ENCODE assay signal across 25 mouse cellular contexts in the genomic region with DNA sequence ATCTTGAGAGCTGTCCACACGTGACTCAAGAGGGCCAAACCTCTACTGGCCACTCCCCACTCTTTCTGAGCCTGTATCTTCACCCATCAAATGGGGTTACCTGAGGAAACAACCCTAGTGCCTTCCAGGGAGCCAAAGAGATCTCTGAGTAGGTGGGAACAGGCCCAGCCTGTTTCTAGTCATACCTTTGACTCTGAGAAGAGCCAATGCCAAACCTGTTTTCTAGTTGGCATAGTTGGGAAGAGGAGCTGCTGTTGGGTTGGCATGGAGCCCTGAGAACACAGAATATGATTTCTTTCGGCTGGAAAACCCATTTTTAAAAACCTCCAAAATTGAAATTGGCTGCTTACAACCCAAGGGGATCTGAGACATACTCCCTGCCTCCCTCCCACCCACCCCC.
DNase-seq lines count a peak whose midpoint lies in the region; TF ChIP-seq lines count a peak whose summit lies in the region.
"Had no signal": no experiment of that assay in that cellular context is flagged by ENCODE, and none has a peak within 500 bp of the region (broad histone marks: within the 10 kb centered on the region; RNA-seq: fewer than 3 reads in every experiment).

No protein-coding gene starts in this region.

- no peak for TF ChIP-seq POLR2A in kidney, adult 2 months (IDR thresholded peaks at IDR 0.05; ENCODE audit: low read depth, low read length)

- no peak for TF ChIP-seq CTCF in kidney, adult 2 months (conservative IDR thresholded peaks at IDR 0.05; ENCODE audit: insufficient read depth, insufficient read length, low read depth, low read length)

- no peak overlapping the region for H3K27ac ChIP-seq in kidney, adult 2 months (ENCODE audit: insufficient read depth, low read depth, low read length)
- H3K27ac ChIP-seq: embryonic facial prominence, embryonic 12.5 days; heart, embryonic 15.5 days; hindbrain, embryonic 15.5 days; intestine, embryonic 15.5 days; limb, embryonic 10.5 days; neural tube, embryonic 15.5 days had no signal

- intact Hi-C loops in gastrocnemius, postnatal 36 days (cut with DNase I) = no loop called here

- no peaks in the 10 kb centered on the region for H3K4me1 ChIP-seq in kidney, adult 2 months (ENCODE audit: control insufficient read depth, insufficient read depth, low read length)
- H3K4me1 ChIP-seq: embryonic facial prominence, embryonic 12.5 days; intestine, embryonic 15.5 days; limb, embryonic 10.5 days; megakaryocyte, embryonic 14.5 days; neural tube, embryonic 15.5 days had no signal

- H3K4me3 ChIP-seq in kidney, adult 2 months (ENCODE audit: insufficient read depth, low read depth, low read length) = no peak overlapping the region
- H3K4me3 ChIP-seq: embryonic facial prominence, embryonic 12.5 days; heart, embryonic 15.5 days; hindbrain, embryonic 15.5 days; intestine, embryonic 15.5 days; limb, embryonic 10.5 days; megakaryocyte, embryonic 14.5 days; neural tube, embryonic 15.5 days had no signal

- no peaks in the 10 kb centered on the region for H3K36me3 ChIP-seq in kidney, adult 2 months (ENCODE audit: control insufficient read depth, insufficient read depth, low read length)
- H3K36me3 ChIP-seq: embryonic facial prominence, embryonic 12.5 days; heart, embryonic 15.5 days; hindbrain, embryonic 15.5 days; intestine, embryonic 15.5 days; limb, embryonic 10.5 days; neural tube, embryonic 15.5 days had no signal

- no peaks in the 10 kb centered on the region for H3K27me3 ChIP-seq in kidney, adult 2 months (replicated peaks; ENCODE audit: control insufficient read depth, insufficient read depth, low read length)
- H3K27me3 ChIP-seq: embryonic facial prominence, embryonic 12.5 days; heart, embryonic 15.5 days; hindbrain, embryonic 15.5 days; intestine, embryonic 15.5 days; neural tube, embryonic 15.5 days; Patski had no signal

- 84% methylated on average over 2 of the region's 2 CpGs for WGBS in kidney, adult 2 months

- DNase-seq in cerebellum, postnatal 14 days = peak; percentile 54 to 58
- no peak for DNase-seq in cerebellum, postnatal 36 days
- peak; percentile 66 for DNase-seq in heart, adult 11 months
- no peak for DNase-seq in heart, adult 18-20 months
- peak; percentile 45 to 56 for DNase-seq in right cerebral cortex, postnatal 10 days (ENCODE audit: low spot score in 2 of 2)
- no peak for DNase-seq in right cerebral cortex, postnatal 36 days (ENCODE audit: low spot score in 2 of 2)
- DNase-seq in kidney, adult 2 months = no peak
- no peak for DNase-seq in gastrocnemius, postnatal 36 days
- DNase-seq: adrenal gland, postnatal 10 days; cerebellum, adult 18-20 months; heart, postnatal 4 days; kidney, postnatal 36 days; liver, postnatal 0 days; lung, postnatal 14 days; spleen, adult 18-20 months; thymus, adult 18-20 months; thymus, postnatal 4 days had no signal

Comparison
In these comparisons a context has a peak if more than half of its experiments do, and no peak if none do; other contexts are left out.
1. DNase-seq: peak in cerebellum, postnatal 14 days (2 of 2), heart, adult 11 months (single experiment) and right cerebral cortex, postnatal 10 days (2 of 2); none in cerebellum, postnatal 36 days (0 of 2), heart, adult 18-20 months (0 of 2), right cerebral cortex, postnatal 36 days (0 of 2), kidney, adult 2 months (single experiment) and gastrocnemius, postnatal 36 days (0 of 2).